Mouse (Mus musculus) neural tube, embryonic 14.5 days (tissue): ENCODE measurements at regions not wholly inside any gene's neighbourhood (a gene's known extent, or its start where the extent isn't known, plus 50 kb on each side); places are given as distances from the start of the nearest gene placed in this dataset.

Experiments
- ATAC-seq: fragments of 200-750 bp; cut with Nextera tagmentation; 2 replicates; pipeline ENCODE4 v1.8.0; 2017; ENCODE audit warnings: low read depth, mild to moderate bottlenecking, moderate TSS enrichment, moderate library complexity
- H3K27ac ChIP-seq: fragments of 300-500 bp; sonication (generic); 2 replicates; pipeline ENCODE4 v1.5.1; 2014; ENCODE audit warnings: low read depth, mild to moderate bottlenecking, control low read depth, low read length, moderate library complexity, mixed read lengths
- H3K27me3 ChIP-seq: fragments of 300-500 bp; sonication (generic); 2 replicates; pipeline ENCODE4 v1.6.1; 2014; ENCODE audit warnings: low read length; ENCODE audit not compliant: control insufficient read depth, insufficient read depth
- H3K36me3 ChIP-seq: fragments of 300-500 bp; sonication (generic); 2 replicates; pipeline ENCODE4 v1.6.1; 2014; ENCODE audit warnings: low read length, mixed read lengths; ENCODE audit not compliant: control insufficient read depth, insufficient read depth
- H3K4me1 ChIP-seq: fragments of 300-500 bp; sonication (generic); 2 replicates; pipeline ENCODE4 v1.6.1; 2014; ENCODE audit warnings: low read length; ENCODE audit not compliant: control insufficient read depth, insufficient read depth
- H3K4me2 ChIP-seq: fragments of 300-500 bp; sonication (generic); 2 replicates; pipeline ENCODE4 v1.6.1; 2014; ENCODE audit warnings: mild to moderate bottlenecking, low read depth, low read length, control low read depth
- H3K4me3 ChIP-seq: fragments of 300-500 bp; sonication (generic); 2 replicates; pipeline ENCODE4 v1.5.1; 2014; ENCODE audit warnings: low read depth, low read length, control low read depth, mixed read lengths
- H3K9ac ChIP-seq: fragments of 300-500 bp; sonication (generic); replicated peaks from 2 replicates; pipeline ENCODE4 v1.6.1; 2014; ENCODE audit warnings: low read depth, mild to moderate bottlenecking, control low read depth, low read length, mixed read lengths
- H3K9me3 ChIP-seq: fragments of 300-500 bp; sonication (generic); 2 replicates; pipeline ENCODE4 v1.6.1; 2016; ENCODE audit warnings: low read length; ENCODE audit not compliant: control insufficient read depth
- WGBS: fragments of 180-500 bp; shearing (Covaris S2); extraction: QIAGEN DNeasy Blood & Tissue Kit; methylation state at CpG from one replicate; pipeline ENCODE4 v1.1.7; 2014; 5-methylcytosine and 5-hydroxymethylcytosine counted together

DNA sequence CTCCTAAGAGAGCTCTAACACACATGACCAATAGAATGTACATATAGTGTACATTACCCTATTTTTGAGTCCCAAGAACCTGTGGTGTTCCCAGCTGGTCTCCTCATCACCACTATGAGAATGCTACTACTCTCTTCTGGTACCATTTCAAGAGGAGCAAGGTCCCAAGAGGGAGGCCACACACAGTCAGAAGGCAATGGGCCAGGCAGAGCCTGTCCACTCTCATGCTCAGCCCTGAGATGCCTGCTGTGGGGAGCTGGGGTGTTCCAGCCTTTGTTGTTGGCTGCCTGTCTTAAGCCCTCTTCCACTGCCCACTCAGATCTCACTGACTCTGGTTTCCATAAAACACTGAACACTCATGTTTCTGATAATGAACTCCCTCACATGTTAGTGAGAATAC is 79.7 kb upstream of the Lrpap1 start:
- Histone ChIP-seq H3K27me3 (no peaks in the 10 kb centered on the region), H3K9me3 (no peaks in the 10 kb centered on the region), H3K4me2 (no peak overlapping the region), H3K9ac (no peak overlapping the region), H3K36me3 (no peaks in the 10 kb centered on the region), H3K4me1 (no peaks in the 10 kb centered on the region), H3K4me3 (no peak overlapping the region), H3K27ac (no peak overlapping the region)
- ATAC-seq: no peak

- Histone ChIP-seq H3K9ac (no peak overlapping the region), H3K36me3 (no peaks in the 10 kb centered on the region), H3K27ac (no peak overlapping the region), H3K4me2 (no peak overlapping the region), H3K27me3 (no peaks in the 10 kb centered on the region), H3K9me3 (no peaks in the 10 kb centered on the region), H3K4me1 (no peaks in the 10 kb centered on the region), H3K4me3 (no peak overlapping the region)
- no peak for ATAC-seq
- WGBS: 90% methylated on average over 7 of the region's 7 CpGs
These were observed 77.9 kb upstream of the Lrpap1 start for GRCm38 (mm10) chr5:35183418-35183817.

DNA sequence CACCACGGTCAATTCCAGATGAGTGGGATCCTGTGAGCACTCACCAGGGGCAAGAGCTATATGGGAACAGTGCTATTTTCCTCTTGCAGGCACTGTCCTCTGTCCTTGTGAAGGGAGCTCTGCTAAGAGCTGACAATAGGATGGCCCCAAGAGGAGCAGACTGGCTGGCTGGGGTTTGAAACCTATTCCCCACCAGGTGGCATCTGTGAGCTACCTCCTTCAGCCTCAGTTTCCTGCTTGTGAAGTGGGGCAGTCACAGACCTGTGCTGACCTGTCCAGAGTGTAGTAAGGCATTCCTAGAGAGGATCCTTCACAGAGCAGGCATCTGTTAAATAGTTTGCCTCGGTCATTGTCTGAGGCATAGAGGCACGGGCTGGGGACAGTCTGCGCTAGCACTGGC is 71.8 kb upstream of the Lrpap1 start:
- Histone ChIP-seq H3K4me2 (no peak overlapping the region), H3K36me3 (no peaks in the 10 kb centered on the region), H3K27ac (no peak overlapping the region), H3K4me1 (no peaks in the 10 kb centered on the region; the same call in 1 of the 2 replicates), H3K4me3 (no peak overlapping the region), H3K27me3 (no peaks in the 10 kb centered on the region), H3K9ac (no peak overlapping the region), H3K9me3 (no peaks in the 10 kb centered on the region)
- no peak for ATAC-seq
- WGBS: 73% methylated on average over 4 of the region's 4 CpGs

- H3K4me2 ChIP-seq: no peak overlapping the region
- no peak for ATAC-seq
- WGBS: 47% methylated on average over 13 of the region's 13 CpGs
- no peaks in the 10 kb centered on the region for H3K27me3 ChIP-seq
- H3K4me3 ChIP-seq: no peak overlapping the region
- H3K4me1 ChIP-seq: no peaks in the 10 kb centered on the region; the same call in 1 of the 2 replicates
- H3K36me3 ChIP-seq: no peaks in the 10 kb centered on the region
- H3K27ac ChIP-seq: no peak overlapping the region
- no peak overlapping the region for H3K9ac ChIP-seq
- H3K9me3 ChIP-seq: no peaks in the 10 kb centered on the region
These were observed 70.7 kb upstream of the Lrpap1 start for GRCm38 (mm10) chr5:35176112-35176848.

- no peaks in the 10 kb centered on the region for H3K9me3 ChIP-seq
- WGBS: 58% methylated on average over 4 of the region's 4 CpGs
- H3K4me1 ChIP-seq: no peaks in the 10 kb centered on the region; the same call in 1 of the 2 replicates
- no peak overlapping the region for H3K4me3 ChIP-seq
- H3K27ac ChIP-seq: peak overlapping the region; percentile 52; the same call in 1 of the 2 replicates
- no peak overlapping the region for H3K4me2 ChIP-seq
- H3K36me3 ChIP-seq: no peaks in the 10 kb centered on the region
- H3K27me3 ChIP-seq: no peaks in the 10 kb centered on the region
- H3K9ac ChIP-seq: no peak overlapping the region
- no peak for ATAC-seq
These were observed 68.8 kb upstream of the Lrpap1 start for GRCm38 (mm10) chr5:35174318-35174717.

DNA sequence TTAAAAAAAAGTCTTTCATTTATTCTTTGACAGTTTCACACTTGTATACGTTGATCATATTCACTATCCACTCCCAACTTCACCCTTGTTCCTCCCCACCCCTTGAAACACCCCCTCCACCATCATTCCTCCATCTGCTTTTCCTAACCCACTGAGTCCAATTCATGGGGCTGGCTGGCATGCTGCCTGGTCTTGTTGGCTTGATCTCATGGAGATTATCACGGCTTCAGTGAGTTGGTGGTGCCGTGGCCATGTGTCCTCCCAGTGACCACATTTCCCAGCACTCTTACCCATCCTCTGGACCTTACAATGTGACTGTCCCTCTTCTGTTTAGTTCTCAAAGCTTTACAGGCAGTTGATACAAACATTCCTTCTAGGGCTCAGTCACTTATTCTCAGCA is 65.8 kb upstream of the Lrpap1 start:
- ATAC-seq: no peak
- no peaks in the 10 kb centered on the region for H3K9me3 ChIP-seq

GRCm38 (mm10) chr5:35170369-35171130 is 65.0 kb upstream of the Lrpap1 start:
- peak overlapping the region; percentile 70 for H3K27ac ChIP-seq
- no peak overlapping the region for H3K4me3 ChIP-seq
- no peak overlapping the region for H3K4me2 ChIP-seq
- WGBS: 36% methylated on average over 11 of the region's 11 CpGs
- ATAC-seq: peak; percentile 69
- H3K9me3 ChIP-seq: no peaks in the 10 kb centered on the region
- no peaks in the 10 kb centered on the region for H3K27me3 ChIP-seq
- no peak overlapping the region for H3K9ac ChIP-seq
- no peaks in the 10 kb centered on the region for H3K36me3 ChIP-seq
- H3K4me1 ChIP-seq: no peaks in the 10 kb centered on the region; the same call in 1 of the 2 replicates

More for the DNA sequence above, 65.8 kb upstream of the Lrpap1 start:
- Histone ChIP-seq H3K27me3 (no peaks in the 10 kb centered on the region), H3K4me2 (no peak overlapping the region), H3K9ac (no peak overlapping the region), H3K27ac (no peak overlapping the region), H3K4me3 (no peak overlapping the region), H3K4me1 (no peaks in the 10 kb centered on the region; the same call in 1 of the 2 replicates), H3K36me3 (no peaks in the 10 kb centered on the region)
- 58% methylated on average over 3 of the region's 3 CpGs for WGBS

DNA sequence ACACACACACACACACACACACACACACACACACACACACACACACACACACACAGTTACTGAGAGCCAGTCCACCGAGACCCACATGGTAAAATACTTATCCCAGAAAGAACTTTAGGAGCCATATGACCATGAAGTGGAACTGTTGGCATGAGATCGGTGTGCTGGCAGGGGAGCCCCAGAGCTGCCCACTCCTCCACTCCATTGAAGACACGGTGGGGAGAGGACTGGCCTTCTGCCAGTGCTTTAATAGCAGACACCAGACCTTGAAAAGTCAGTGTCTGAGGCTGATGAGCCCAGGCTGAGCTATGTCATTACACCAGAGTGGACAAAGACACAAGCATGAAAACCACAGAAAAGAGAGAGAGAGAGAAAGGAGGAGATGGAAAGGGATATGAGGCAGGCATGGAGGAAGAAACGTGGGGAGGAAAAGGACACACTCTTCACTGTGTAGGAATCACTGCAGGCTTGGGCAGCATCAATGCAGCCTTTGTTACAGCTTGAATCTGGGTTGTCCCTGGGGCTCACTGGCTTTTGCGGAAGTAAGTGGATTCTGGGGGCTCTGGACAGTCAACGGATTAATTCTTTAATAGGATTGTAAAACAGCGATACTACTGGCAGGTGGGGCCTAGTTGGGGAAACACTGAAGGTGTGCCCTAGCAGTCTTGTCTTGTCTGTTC is 64.2 kb upstream of the Lrpap1 start:
- H3K4me3 ChIP-seq: no peak overlapping the region
- no peak overlapping the region for H3K9ac ChIP-seq
- peak overlapping the region; percentile 52 for H3K27ac ChIP-seq
- H3K9me3 ChIP-seq: no peaks in the 10 kb centered on the region
- H3K27me3 ChIP-seq: no peaks in the 10 kb centered on the region
- 0 out of 2 replicates have a peak, but pooled peaks have one; percentile 55 for ATAC-seq
- no peaks in the 10 kb centered on the region for H3K36me3 ChIP-seq
- no peak overlapping the region for H3K4me2 ChIP-seq
- no peaks in the 10 kb centered on the region; the same call in 1 of the 2 replicates for H3K4me1 ChIP-seq
- 60% methylated on average over 7 of the region's 7 CpGs for WGBS

DNA sequence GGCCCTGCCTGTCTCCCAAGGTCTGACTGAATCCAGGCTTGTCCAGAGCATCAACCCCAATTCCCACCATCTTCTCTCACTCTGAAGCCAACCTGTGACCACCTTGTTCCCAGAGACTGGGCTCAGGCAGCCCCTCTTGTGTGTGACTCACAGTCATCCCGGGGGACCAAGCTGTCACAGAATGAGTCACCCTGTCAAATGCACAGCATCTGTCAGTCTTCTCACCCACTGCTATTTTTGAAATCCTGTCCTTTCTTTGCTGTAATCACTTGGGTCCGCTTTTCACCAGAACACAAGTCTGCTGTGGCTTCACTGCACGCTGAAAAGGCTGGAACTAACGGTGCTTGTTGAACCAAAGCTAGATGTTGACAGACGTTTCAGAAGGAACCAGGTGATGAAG is 63.3 kb upstream of the Lrpap1 start:
- H3K4me2 ChIP-seq: no peak overlapping the region
- H3K4me1 ChIP-seq: no peaks in the 10 kb centered on the region; the same call in 1 of the 2 replicates
- no peaks in the 10 kb centered on the region for H3K9me3 ChIP-seq
- no peak overlapping the region for H3K4me3 ChIP-seq
- no peak overlapping the region for H3K27ac ChIP-seq
- no peaks in the 10 kb centered on the region for H3K36me3 ChIP-seq
- no peaks in the 10 kb centered on the region for H3K27me3 ChIP-seq
- no peak for ATAC-seq
- 82% methylated on average over 5 of the region's 5 CpGs for WGBS
- no peak overlapping the region for H3K9ac ChIP-seq
